23 mouse cellular contexts compared by ENCODE assay signal in genomic region chr11:40446846-40447245, GRCm38 (mm10).
DNase-seq lines count a peak whose midpoint lies in the region; ATAC-seq and TF ChIP-seq lines count a peak whose summit lies in the region.
"Had no signal": no experiment of that assay in that cellular context is flagged by ENCODE, and none has a peak within 500 bp of the region (broad histone marks: within the 10 kb centered on the region; RNA-seq: fewer than 3 reads in every experiment).

No protein-coding gene starts in this region.

- dilution Hi-C loops in CH12.LX (cut with MboI; ENCODE audit: extremely low pct_ligation_motif_present, extremely low pct_unique_long_range_greater_than_20kb, low sequenced_read_pairs): no loop called here

- no peaks in the 10 kb centered on the region for H3K36me3 ChIP-seq in CH12.LX (replicated peaks in 1 of 2; ENCODE audit: control insufficient read depth in 1 of 2, insufficient read depth in 1 of 2, low read length in 1 of 2)
- H3K36me3 ChIP-seq in midbrain, embryonic 11.5 days (ENCODE audit: control insufficient read depth, insufficient read depth, low read length): no peaks in the 10 kb centered on the region
- H3K36me3 ChIP-seq: embryonic facial prominence, embryonic 13.5 days; embryonic facial prominence, embryonic 15.5 days; forebrain, embryonic 15.5 days had no signal

- no peak overlapping the region for H3K27ac ChIP-seq in CH12.LX (ENCODE audit: insufficient read depth, low read depth)
- H3K27ac ChIP-seq in midbrain, embryonic 11.5 days (ENCODE audit: low read depth, low read length): no peak overlapping the region
- H3K27ac ChIP-seq: embryonic facial prominence, embryonic 13.5 days; embryonic facial prominence, embryonic 15.5 days; forebrain, embryonic 13.5 days; forebrain, embryonic 15.5 days had no signal

- H3K27me3 ChIP-seq in CH12.LX (replicated peaks) (no peaks in the 10 kb centered on the region), Patski (no peaks in the 10 kb centered on the region)
- H3K27me3 ChIP-seq in midbrain, embryonic 11.5 days (ENCODE audit: control insufficient read depth, insufficient read depth, low read length): no peaks in the 10 kb centered on the region
- H3K27me3 ChIP-seq: embryonic facial prominence, embryonic 13.5 days; embryonic facial prominence, embryonic 15.5 days had no signal

- 93% methylated on average over 2 of the region's 2 CpGs for WGBS in midbrain, embryonic 11.5 days

- peak; percentile 12 for ATAC-seq in Patski
- no peak for ATAC-seq in midbrain, embryonic 11.5 days (ENCODE audit: low FRiP score)
- ATAC-seq: CD4-positive, CD25-positive, alpha-beta regulatory T cell, adult 4 months; forebrain, embryonic 13.5 days; forebrain, embryonic 15.5 days; forebrain, postnatal 0 days had no signal

- TF ChIP-seq EP300 in CH12.LX (IDR thresholded peaks at IDR 0.05; ENCODE audit: low read length): 0 out of 2 replicates have a peak, but pooled peaks have one; percentile 13

- in situ Hi-C loops in CH12.LX (cut with MboI; ENCODE audit: low pct_ligation_motif_present, low pct_unique_long_range_greater_than_20kb, low sequenced_read_pairs) (no loop called here), Patski (cut with MboI; ENCODE audit: low pct_unique_long_range_greater_than_20kb) (no loop called here)

- no peak for TF ChIP-seq CTCF in CH12.LX (conservative IDR thresholded peaks at IDR 0.05 in 1 of 2, IDR thresholded peaks at IDR 0.05 in 1 of 2; ENCODE audit: low read depth in 2 of 2, low read length in 2 of 2)
- no peak for TF ChIP-seq CTCF in Patski (IDR thresholded peaks at IDR 0.05)

- CTCF ChIA-PET in Patski (lab: Charles Lee): no interaction called here

- no peak overlapping the region for H3K9ac ChIP-seq in CH12.LX (ENCODE audit: insufficient read depth, low read depth)
- H3K9ac ChIP-seq in midbrain, embryonic 11.5 days (ENCODE audit: low read length): no peak overlapping the region
- H3K9ac ChIP-seq: embryonic facial prominence, embryonic 13.5 days; embryonic facial prominence, embryonic 15.5 days; forebrain, embryonic 13.5 days; forebrain, embryonic 15.5 days; forebrain, postnatal 0 days had no signal

- H3K4me1 ChIP-seq in CH12.LX (ENCODE audit: control insufficient read depth in 1 of 2, insufficient read depth in 2 of 2): peaks cover 0 to 11% of the 10 kb centered on the region in 2 experiments; a peak in 1 of 4 replicates
- H3K4me1 ChIP-seq in midbrain, embryonic 11.5 days (ENCODE audit: control insufficient read depth, insufficient read depth, low read length): no peaks in the 10 kb centered on the region
- H3K4me1 ChIP-seq: embryonic facial prominence, embryonic 13.5 days; embryonic facial prominence, embryonic 15.5 days; forebrain, embryonic 13.5 days; forebrain, embryonic 15.5 days had no signal

- TF ChIP-seq RAD21 in CH12.LX (IDR thresholded peaks at IDR 0.05; ENCODE audit: low read depth, low read length): no peak

- H3K4me3 ChIP-seq in CH12.LX (replicated peaks in 1 of 3; ENCODE audit: low read depth in 2 of 3, low read length in 2 of 3, poor library complexity in 1 of 3): no peak overlapping the region
- no peak overlapping the region for H3K4me3 ChIP-seq in midbrain, embryonic 11.5 days (ENCODE audit: low read depth, low read length)
- H3K4me3 ChIP-seq: embryonic facial prominence, embryonic 13.5 days; embryonic facial prominence, embryonic 15.5 days; erythroblast, embryonic 14.5 days; forebrain, embryonic 13.5 days; forebrain, embryonic 15.5 days had no signal

- no peak overlapping the region for H3K4me2 ChIP-seq in CH12.LX (ENCODE audit: insufficient read depth, low read depth, poor library complexity, severe bottlenecking)
- no peak overlapping the region for H3K4me2 ChIP-seq in midbrain, embryonic 11.5 days
- H3K4me2 ChIP-seq: embryonic facial prominence, embryonic 13.5 days; embryonic facial prominence, embryonic 15.5 days; forebrain, embryonic 13.5 days; forebrain, embryonic 15.5 days had no signal

- H3K79me2 ChIP-seq in CH12.LX (replicated peaks; ENCODE audit: control insufficient read depth, extremely low read depth, insufficient read depth, poor library complexity, severe bottlenecking): no peaks in the 10 kb centered on the region

- no peaks in the 10 kb centered on the region for H3K9me3 ChIP-seq in CH12.LX (replicated peaks; ENCODE audit: low read length)
- no peaks in the 10 kb centered on the region for H3K9me3 ChIP-seq in midbrain, embryonic 11.5 days (ENCODE audit: control insufficient read depth, low read length)
- H3K9me3 ChIP-seq: embryonic facial prominence, embryonic 13.5 days; embryonic facial prominence, embryonic 15.5 days; forebrain, embryonic 13.5 days; forebrain, embryonic 15.5 days had no signal

- no peak for TF ChIP-seq POLR2A in CH12.LX (IDR thresholded peaks at IDR 0.05; ENCODE audit: low read depth, low read length)

- DNase-seq in CH12.LX (ENCODE audit: extremely low read depth) (no peak), Patski (ENCODE audit: low read depth, low spot score) (no peak)
- DNase-seq in fibroblast of lung, adult 2 months (ENCODE audit: low read depth): peak; percentile 21
- DNase-seq in frontal cortex, postnatal 14 days (ENCODE audit: low spot score in 2 of 2): no peak
- no peak for DNase-seq in embryo, embryonic 10 days (ENCODE audit: low spot score)
- no peak for DNase-seq in midbrain, embryonic 11.5 days (ENCODE audit: low spot score, missing footprints)
- DNase-seq: adrenal gland, adult 8-10 months; adrenal gland, postnatal 14 days; adrenal gland, postnatal 36 days; B cell, adult 2 months; cerebellum, adult 11-12 months; cerebellum, adult 2 months; cerebellum, adult 9-10 months; cerebellum, postnatal 10 days; cerebellum, postnatal 25 days; embryo, embryonic 11 days; forebrain, postnatal 0 days had no signal

- POLR2A ChIA-PET in Patski (lab: Charles Lee): no interaction called here

TF ChIP-seq in CH12.LX, 34 proteins besides CTCF, POLR2A, EP300 and RAD21:
- TF ChIP-seq IRF4 (IDR thresholded peaks at IDR 0.05; ENCODE audit: low read depth, low read length) (peak; percentile 40; the same call in 1 of the 2 replicates), MAFK (IDR thresholded peaks at IDR 0.05; ENCODE audit: insufficient replicate concordance, low read length) (no peak), SMC3 (IDR thresholded peaks at IDR 0.05; ENCODE audit: low read depth, low read length) (no peak), TCF12 (IDR thresholded peaks at IDR 0.05; ENCODE audit: low read depth, low read length) (peak; percentile 23; the same call in 1 of the 2 replicates)
